Mouse (Mus musculus) limb, embryonic 12.5 days (tissue): Measurements from ENCODE around the gene Aurkaip1. TPM values are rescaled to one million over a fixed set of nuclear protein-coding genes. Genes with fewer than 3 reads are reported as not detected.

Experiments used
- ATAC-seq: fragments of 200-750 bp; cut with Nextera tagmentation; 2 replicates; pipeline ENCODE4 v1.8.0; 2017; ENCODE audit warnings: low read depth, moderate TSS enrichment; ENCODE audit not compliant: insufficient number of reproducible peaks, insufficient read depth, low FRiP score, low TSS enrichment
- H3K27ac ChIP-seq: fragments of 300-500 bp; sonication (generic); 2 replicates; pipeline ENCODE4 v1.5.1; 2016; ENCODE audit warnings: mild to moderate bottlenecking, moderate library complexity
- H3K27me3 ChIP-seq: fragments of 300-500 bp; sonication (generic); 2 replicates; pipeline ENCODE4 v1.6.1; 2016; ENCODE audit warnings: mild to moderate bottlenecking, moderate library complexity
- H3K36me3 ChIP-seq: fragments of 300-500 bp; sonication (generic); 2 replicates; pipeline ENCODE4 v1.6.1; 2016; ENCODE audit warnings: mild to moderate bottlenecking, moderate library complexity
- H3K4me1 ChIP-seq: fragments of 300-500 bp; sonication (generic); replicated peaks from 2 replicates; pipeline ENCODE4 v1.6.1; 2016
- H3K4me2 ChIP-seq: fragments of 300-500 bp; sonication (generic); 2 replicates; pipeline ENCODE4 v1.6.1; 2016; ENCODE audit warnings: mild to moderate bottlenecking, moderate library complexity
- H3K4me3 ChIP-seq: fragments of 300-500 bp; sonication (generic); replicated peaks from 2 replicates; pipeline ENCODE4 v1.5.1; 2016; ENCODE audit warnings: mild to moderate bottlenecking
- H3K9ac ChIP-seq: fragments of 300-500 bp; sonication (generic); replicated peaks from 2 replicates; pipeline ENCODE4 v1.6.1; 2016; ENCODE audit warnings: mild to moderate bottlenecking, moderate library complexity
- H3K9me3 ChIP-seq: fragments of 300-500 bp; sonication (generic); 2 replicates; pipeline ENCODE4 v1.6.1; 2016; ENCODE audit warnings: mild to moderate bottlenecking, moderate library complexity
- whole genome bisulfite sequencing: fragments of 180-500 bp; shearing (Covaris S2); methylation state at CpG from one replicate; pipeline ENCODE4 v1.1.7; 2016; 5-methylcytosine and 5-hydroxymethylcytosine counted together
- polyA plus RNA-seq: library from polyadenylated mRNA; unstranded; fragments of >200 nt; fragmentation: Nextera tagmentation; extraction: Ambion mirVana; gene quantifications from 2 replicates; pipeline ENCODE4 v1.2.1, GENCODE M21; 2016

Gene Aurkaip1
- polyA plus RNA-seq, 1 experiment from 2014 or later = 151 TPM

DNA sequence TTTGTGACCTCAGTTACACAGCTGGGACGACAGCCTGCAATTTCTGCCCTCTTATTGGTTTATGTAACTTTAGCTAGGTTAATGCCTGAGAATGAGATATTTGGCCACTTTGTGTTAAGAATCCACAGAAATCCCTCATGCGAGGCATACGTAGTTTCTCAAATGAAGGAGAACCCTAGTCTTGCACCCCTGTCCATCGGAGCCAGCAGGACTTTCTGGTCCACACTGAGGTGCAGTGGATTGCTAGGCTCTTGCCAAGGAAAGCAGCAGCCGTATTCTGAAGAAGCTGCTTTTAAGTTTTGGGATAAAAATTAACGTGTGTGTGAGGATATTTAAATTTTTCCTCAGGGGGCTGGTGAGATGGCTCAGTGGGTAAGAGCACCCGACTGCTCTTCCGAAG lies 476 bp upstream of the Aurkaip1 start:
- H3K4me3 ChIP-seq = peak overlapping the region; percentile 86
- H3K36me3 ChIP-seq = peaks cover 44% of the 10 kb centered on the region
- H3K9me3 ChIP-seq = no peaks in the 10 kb centered on the region
- peaks cover 21% of the 10 kb centered on the region for H3K4me1 ChIP-seq
- no peak for ATAC-seq
- H3K9ac ChIP-seq = no peak overlapping the region
- H3K27ac ChIP-seq = no peak overlapping the region
- H3K27me3 ChIP-seq = no peaks in the 10 kb centered on the region
- WGBS = 52% methylated on average over 8 of the region's 8 CpGs
- H3K4me2 ChIP-seq = peak overlapping the region; percentile 97

DNA sequence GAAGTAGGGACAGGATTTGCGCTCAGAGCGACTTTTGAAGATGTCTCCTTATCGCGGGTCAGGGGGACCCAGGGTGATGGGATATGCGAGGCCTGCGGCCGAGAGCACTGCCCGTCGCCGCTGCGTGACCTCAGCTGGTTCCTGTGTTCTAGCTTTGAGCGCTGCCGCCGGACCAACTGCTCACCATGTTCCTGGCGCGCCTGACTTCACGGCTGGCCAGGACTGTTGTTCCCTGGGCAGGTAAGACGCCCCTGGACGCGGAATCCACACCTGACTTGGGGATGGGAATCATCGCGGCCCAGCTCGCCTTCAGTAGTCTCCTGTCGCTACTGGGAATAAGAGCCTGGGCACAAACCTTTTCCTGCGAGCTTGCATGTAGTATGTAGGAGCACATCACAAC lies 759 bp downstream of the Aurkaip1 start:
- no peaks in the 10 kb centered on the region for H3K27me3 ChIP-seq
- WGBS = 2% methylated on average over 25 of the region's 25 CpGs
- ATAC-seq = no peak; the same call in none of the 2 replicates

DNA sequence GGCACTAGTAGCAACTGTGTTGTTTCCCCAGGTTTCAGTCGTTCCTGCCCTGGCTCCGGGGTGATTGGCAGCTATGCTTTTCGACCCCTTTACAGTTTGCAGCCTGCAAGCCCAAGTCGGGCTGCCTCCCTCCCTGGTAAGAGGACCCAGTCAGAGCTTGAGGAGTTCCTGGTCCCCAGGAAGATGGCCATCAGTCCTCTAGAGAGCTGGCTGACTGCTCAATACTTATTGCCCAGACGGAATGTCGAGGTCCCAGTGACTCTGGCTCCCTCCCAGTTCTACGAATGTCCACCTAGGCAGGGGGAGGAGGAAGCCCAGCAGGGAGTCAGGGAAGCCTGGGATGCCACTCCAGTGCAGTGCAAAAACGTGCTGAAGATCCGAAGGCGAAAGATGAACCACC lies 1.2 kb downstream of the Aurkaip1 start:
- peak overlapping the region; percentile 88; the same call in 1 of the 2 replicates for H3K27ac ChIP-seq
- ATAC-seq = no peak
- WGBS = 55% methylated on average over 10 of the region's 10 CpGs

More for the DNA sequence above, 759 bp downstream of the Aurkaip1 start:
- peak overlapping the region; percentile 86 for H3K4me3 ChIP-seq
- H3K9ac ChIP-seq = peak overlapping the region; percentile 85
- no peaks in the 10 kb centered on the region for H3K9me3 ChIP-seq
- H3K4me1 ChIP-seq = peaks cover 21% of the 10 kb centered on the region
- peak overlapping the region; percentile 97 for H3K4me2 ChIP-seq
- peaks cover 35% of the 10 kb centered on the region for H3K36me3 ChIP-seq
- H3K27ac ChIP-seq = peak overlapping the region; percentile 88

DNA sequence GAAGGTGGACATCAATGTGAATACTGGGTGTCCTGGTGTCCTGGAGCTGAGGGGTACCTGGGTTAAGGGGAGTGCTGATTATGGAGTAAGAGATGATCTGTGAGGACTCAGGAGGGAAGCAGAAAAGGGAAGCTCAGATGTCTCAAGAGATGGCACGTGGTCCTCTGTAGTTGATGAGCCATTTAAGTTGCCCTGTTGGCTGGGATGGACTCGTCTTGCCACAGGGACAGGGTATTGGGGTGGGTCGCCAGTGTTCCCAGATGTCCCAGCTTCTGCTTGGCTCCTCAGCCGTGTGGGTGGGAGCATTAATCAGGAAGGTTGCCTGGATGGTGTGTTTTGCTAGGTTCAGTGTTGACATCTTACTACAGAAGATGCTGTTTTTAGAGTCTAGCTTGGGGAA lies 2.2 kb downstream of the Aurkaip1 start:
- Histone ChIP-seq H3K9me3 (no peaks in the 10 kb centered on the region), H3K27me3 (no peaks in the 10 kb centered on the region), H3K4me3 (no peak overlapping the region), H3K9ac (no peak overlapping the region), H3K4me1 (peaks cover 21% of the 10 kb centered on the region), H3K36me3 (peaks cover 22% of the 10 kb centered on the region), H3K4me2 (peak overlapping the region; percentile 97; the same call in 1 of the 2 replicates), H3K27ac (no peak overlapping the region)
- WGBS = 84% methylated on average over 4 of the region's 4 CpGs
- no peak for ATAC-seq

More for the DNA sequence above, 1.2 kb downstream of the Aurkaip1 start:
- Histone ChIP-seq H3K9me3 (no peaks in the 10 kb centered on the region), H3K4me1 (peaks cover 21% of the 10 kb centered on the region), H3K36me3 (peaks cover 30% of the 10 kb centered on the region), H3K4me2 (peak overlapping the region; percentile 97), H3K4me3 (peak overlapping the region; percentile 86), H3K9ac (peak overlapping the region; percentile 85), H3K27me3 (no peaks in the 10 kb centered on the region)

DNA sequence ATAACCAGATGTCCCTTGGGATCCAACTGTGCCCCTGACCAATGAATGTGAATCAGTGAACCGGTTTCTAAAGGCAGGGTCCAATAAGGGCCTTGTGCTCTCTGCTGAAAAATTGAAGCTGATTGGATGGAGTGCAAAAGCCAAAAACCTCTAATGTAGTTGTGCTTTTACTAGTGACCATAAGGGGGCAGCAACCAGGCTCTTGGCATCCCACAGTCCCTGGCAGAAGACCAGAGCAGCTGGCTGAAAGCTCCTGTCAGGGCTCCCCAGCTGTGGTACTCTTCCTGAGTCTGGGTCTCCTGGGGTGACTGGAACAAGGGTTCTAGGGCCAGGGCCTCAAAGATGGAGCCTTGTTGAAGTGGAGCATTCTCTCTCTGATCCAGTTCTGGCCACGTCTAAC lies 2.8 kb downstream of the Aurkaip1 start:
- Histone ChIP-seq H3K4me3 (no peak overlapping the region), H3K27ac (0 out of 2 replicates have a peak overlapping the region, but pooled peaks have one; percentile 47)
- WGBS = 41% methylated on average over 2 of the region's 2 CpGs

DNA sequence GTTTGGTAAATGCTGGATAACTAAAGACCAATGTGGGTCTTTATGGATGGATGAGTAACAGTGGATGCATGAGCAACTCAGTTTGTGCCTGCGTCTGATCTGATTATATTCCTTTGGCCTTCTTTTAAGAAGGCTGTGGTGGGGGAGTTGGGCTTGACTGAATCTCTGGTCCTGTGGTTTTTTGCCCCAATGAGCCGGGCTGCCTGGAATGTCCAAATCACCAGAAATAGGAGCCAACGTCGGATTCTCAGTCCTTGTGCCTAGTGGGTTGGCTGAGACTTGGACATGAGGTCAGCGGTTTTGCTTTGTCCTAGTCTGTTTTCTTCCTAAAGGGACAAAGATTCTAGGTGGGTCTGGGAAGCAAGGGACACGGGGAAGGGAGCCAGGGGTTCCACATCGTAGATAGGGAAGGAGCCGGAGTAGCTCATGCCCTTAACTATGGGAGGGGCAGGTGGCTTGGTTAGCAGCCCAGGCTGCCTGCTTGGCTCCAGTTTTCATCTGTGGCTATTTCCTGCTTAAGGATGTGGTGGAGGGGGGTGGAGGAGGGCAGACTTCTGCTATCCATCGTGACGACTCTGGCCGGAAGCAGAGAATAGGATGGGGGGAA lies 6.4 kb downstream of the Aurkaip1 start:
- WGBS = 79% methylated on average over 11 of the region's 11 CpGs
- Histone ChIP-seq H3K9ac (no peak overlapping the region), H3K4me3 (no peak overlapping the region), H3K4me1 (peaks cover 46% of the 10 kb centered on the region), H3K27me3 (peaks cover 8% of the 10 kb centered on the region; the same call in 1 of the 2 replicates), H3K27ac (no peak overlapping the region), H3K4me2 (no peak overlapping the region), H3K36me3 (peaks cover 18% of the 10 kb centered on the region), H3K9me3 (no peaks in the 10 kb centered on the region)
- no peak for ATAC-seq

More for the DNA sequence above, 2.8 kb downstream of the Aurkaip1 start:
- no peaks in the 10 kb centered on the region for H3K27me3 ChIP-seq
- no peak overlapping the region for H3K4me2 ChIP-seq
- peaks cover 18% of the 10 kb centered on the region for H3K36me3 ChIP-seq
- H3K9ac ChIP-seq = no peak overlapping the region
- peaks cover 22% of the 10 kb centered on the region for H3K4me1 ChIP-seq
- ATAC-seq = 0 out of 2 replicates have a peak, but pooled peaks have one; percentile 22
- no peaks in the 10 kb centered on the region for H3K9me3 ChIP-seq

DNA sequence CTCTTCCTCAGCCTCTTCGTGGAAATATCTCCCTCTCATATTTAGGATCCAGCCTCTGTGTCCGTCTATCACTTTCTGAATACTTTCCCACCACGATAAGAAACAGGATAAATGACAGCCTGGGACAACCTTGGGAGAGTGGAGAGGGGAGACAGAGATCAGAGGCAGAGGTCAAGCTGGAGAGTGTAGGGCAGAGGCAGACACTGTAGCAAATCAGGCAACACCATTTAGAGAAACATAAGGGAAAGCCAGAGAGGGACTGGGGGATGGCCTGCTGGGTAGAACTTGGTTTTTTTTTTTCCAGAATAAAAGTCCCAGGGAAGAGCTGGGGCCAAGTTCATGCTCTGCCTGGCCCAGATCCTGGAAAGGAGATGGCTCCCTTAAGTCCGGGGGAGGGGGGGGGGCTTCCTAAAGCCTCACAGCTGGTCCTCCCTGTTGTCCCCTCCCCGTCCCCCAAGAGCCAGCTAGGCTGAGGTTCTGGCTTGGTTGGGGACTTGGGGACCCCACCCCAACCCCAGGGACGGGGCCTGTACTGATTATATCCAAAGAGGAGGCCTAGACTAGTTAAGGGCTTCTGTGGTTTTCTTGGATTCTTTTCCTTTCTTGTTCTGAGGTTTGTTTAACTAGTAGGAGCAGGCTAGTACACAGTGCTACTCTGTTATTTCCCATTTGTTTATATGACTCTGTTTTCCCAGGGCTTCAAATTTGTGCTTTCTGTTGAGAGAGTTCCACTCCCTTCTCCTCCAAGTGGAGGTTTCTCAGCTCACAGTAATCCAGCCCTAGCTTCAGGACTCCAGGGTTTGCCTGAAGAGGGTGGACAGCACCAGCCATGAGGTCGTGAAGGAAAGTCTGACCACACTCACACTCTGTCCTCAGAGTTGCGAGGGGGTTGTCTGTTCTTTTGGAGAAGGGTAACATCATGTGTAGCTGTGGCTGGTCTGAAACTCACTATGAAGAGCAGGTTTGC lies 7.4 kb downstream of the Aurkaip1 start:
- peak overlapping the region; percentile 98; the same call in 1 of the 2 replicates for H3K4me2 ChIP-seq

DNA sequence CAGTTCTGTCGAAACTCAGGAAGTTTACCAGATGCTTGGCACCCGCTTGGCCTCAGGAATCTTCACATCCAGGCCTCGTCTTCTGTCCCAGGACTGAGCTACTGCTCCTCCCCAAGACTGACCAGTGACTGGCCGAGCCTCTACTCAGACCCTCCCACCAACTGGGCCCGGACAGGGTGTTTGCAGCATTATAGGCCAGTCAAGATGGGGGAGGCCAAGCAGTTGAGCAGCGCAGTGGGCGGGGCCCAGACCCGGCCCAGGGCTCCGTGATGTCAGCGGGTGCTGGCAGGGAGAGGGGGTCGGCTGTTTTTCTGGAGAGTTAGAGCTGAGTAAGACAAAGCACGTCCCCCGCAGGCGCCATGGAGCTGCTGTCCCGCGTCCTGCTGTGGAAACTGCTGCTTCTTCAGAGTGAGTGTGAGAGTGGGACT lies 8.4 kb downstream of the Aurkaip1 start, which contains the start of gene Mxra8:
Gene Mxra8 (plus strand): TSS at position 198 of the 428 bp plus-strand sequence.
- H3K27me3 ChIP-seq = peaks cover 8% of the 10 kb centered on the region; the same call in 1 of the 2 replicates
- peaks cover 25% of the 10 kb centered on the region for H3K36me3 ChIP-seq
- 3% methylated on average over 16 of the region's 16 CpGs for WGBS
- no peaks in the 10 kb centered on the region for H3K9me3 ChIP-seq
- ATAC-seq = peak; percentile 80
- peak within 1 kb of the TSS; percentile 98 for H3K4me2 ChIP-seq
- H3K27ac ChIP-seq = peak within 1 kb of the TSS; percentile 63
- H3K4me1 ChIP-seq = peaks cover 30% of the 10 kb centered on the region
- H3K4me3 ChIP-seq = peak within 1 kb of the TSS; percentile 52
- peak within 1 kb of the TSS; percentile 59 for H3K9ac ChIP-seq

More for the DNA sequence above, 7.4 kb downstream of the Aurkaip1 start:
- H3K4me1 ChIP-seq = peaks cover 37% of the 10 kb centered on the region
- no peak for ATAC-seq
- peak overlapping the region; percentile 63 for H3K27ac ChIP-seq
- H3K4me3 ChIP-seq = no peak overlapping the region
- no peaks in the 10 kb centered on the region for H3K9me3 ChIP-seq
- peaks cover 18% of the 10 kb centered on the region for H3K36me3 ChIP-seq
- no peak overlapping the region for H3K9ac ChIP-seq
- H3K27me3 ChIP-seq = peaks cover 8% of the 10 kb centered on the region; the same call in 1 of the 2 replicates
- WGBS = 51% methylated on average over 8 of the region's 8 CpGs

DNA sequence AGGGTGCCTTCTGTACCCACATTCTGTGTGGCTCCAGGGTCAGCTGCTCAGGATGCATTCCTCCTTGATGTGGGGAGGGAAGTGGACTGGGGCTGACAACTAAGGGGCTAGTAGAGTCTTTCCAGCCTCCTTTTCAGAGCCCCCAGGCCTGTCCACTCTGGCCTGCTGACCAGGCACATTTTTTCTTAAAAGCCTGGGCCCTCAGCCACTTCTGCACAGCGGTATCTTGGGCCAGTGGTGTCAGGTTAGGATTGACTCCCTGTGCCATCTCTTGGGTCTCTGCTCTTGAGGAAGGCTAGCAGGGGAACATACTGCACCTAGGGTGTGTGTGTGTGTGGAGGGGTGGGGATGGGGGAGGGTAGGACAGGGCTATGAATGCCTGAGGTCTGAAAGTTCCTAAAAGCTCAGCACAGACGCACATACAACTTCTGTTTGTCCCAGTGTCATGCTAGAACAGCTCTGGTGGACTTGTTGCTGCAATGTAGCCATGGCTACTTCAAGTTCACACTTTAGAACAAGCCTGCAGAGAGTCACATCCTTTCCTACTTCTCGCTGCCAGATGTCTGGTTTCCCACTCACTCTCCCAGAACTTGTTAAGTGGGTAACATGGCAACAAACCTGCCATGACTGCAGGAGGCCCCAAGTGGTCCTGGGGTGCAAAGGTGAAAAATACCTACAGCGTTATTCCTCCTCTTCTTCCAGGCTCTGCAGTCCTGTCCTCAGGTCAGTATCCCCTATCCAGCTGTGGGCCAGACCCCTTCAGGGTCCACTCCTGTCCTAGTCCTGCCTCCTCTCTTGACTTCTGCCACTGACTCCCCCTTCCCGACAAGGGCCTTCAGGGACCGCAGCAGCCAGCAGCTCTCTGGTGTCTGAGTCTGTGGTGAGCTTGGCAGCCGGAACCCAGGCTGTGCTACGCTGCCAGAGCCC lies 9.3 kb downstream of the Aurkaip1 start:
- peaks cover 25% of the 10 kb centered on the region for H3K36me3 ChIP-seq
- peak overlapping the region; percentile 98 for H3K4me2 ChIP-seq
- peak overlapping the region; percentile 59 for H3K9ac ChIP-seq
- whole genome bisulfite sequencing = 10% methylated on average over 8 of the region's 8 CpGs
- H3K4me3 ChIP-seq = peak overlapping the region; percentile 52
- no peaks in the 10 kb centered on the region for H3K9me3 ChIP-seq
- peaks cover 8% of the 10 kb centered on the region; the same call in 1 of the 2 replicates for H3K27me3 ChIP-seq
- H3K4me1 ChIP-seq = peaks cover 30% of the 10 kb centered on the region
- ATAC-seq = peak; percentile 35; the same call in 1 of the 2 replicates
- H3K27ac ChIP-seq = peak overlapping the region; percentile 63; the same call in 1 of the 2 replicates

DNA sequence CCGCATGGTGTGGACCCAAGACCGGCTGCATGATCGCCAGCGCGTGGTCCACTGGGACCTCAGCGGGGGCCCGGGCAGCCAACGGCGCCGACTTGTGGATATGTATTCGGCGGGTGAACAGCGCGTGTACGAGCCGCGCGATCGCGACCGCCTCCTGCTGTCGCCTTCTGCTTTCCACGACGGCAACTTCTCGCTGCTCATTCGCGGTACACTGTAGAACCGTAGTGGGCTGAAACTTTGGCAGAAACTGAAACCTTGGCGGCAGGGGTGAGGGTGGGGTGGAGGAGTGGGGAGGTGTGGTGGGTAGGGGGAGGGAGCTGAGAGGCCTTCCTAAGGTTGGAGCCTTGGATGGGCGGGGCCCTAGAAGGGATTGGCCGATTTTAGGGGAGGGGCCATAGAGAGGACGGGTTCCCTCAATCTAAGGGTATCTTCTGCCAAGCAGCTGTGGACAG lies 10.0 kb downstream of the Aurkaip1 start:
- H3K27ac ChIP-seq = peak overlapping the region; percentile 62; the same call in 1 of the 2 replicates
- peak; percentile 21; the same call in 1 of the 2 replicates for ATAC-seq
- under 1% methylated on average over 32 of the region's 32 CpGs for WGBS

More for the DNA sequence above, 10.0 kb downstream of the Aurkaip1 start:
- Histone ChIP-seq H3K4me1 (peaks cover 30% of the 10 kb centered on the region), H3K27me3 (peaks cover 8% of the 10 kb centered on the region; the same call in 1 of the 2 replicates), H3K4me2 (peak overlapping the region; percentile 98), H3K9me3 (no peaks in the 10 kb centered on the region), H3K4me3 (peak overlapping the region; percentile 52), H3K36me3 (peaks cover 25% of the 10 kb centered on the region), H3K9ac (peak overlapping the region; percentile 59)
